Mouse (Mus musculus) erythroblast, adult 5-6 weeks (primary cell): ENCODE measurements around the gene Abhd14b. TPM values are rescaled to one million over a fixed set of nuclear protein-coding genes. Genes with fewer than 3 reads are reported as not detected.

Source experiments
- total RNA-seq, 2 experiments: library from RNA; stranded (forward) in 1 of 2; stranded (reverse) in 1 of 2; fragments of 150-400 nt in 1 of 2; fragments of 200-764, 138-1000 nt in 1 of 2; gene quantifications; 2 replicates each; pipeline versions ENCODE4 v1.2.3 to v1.2.4; 2015 to 2017; ENCODE audit warnings: low replicate concordance in 2 of 2

Abhd14b gene
- total RNA-seq, 2 experiments from 2014 or later = 0.26 to 2.5 TPM

Other genes starting within 250 kb of the Abhd14b start
- gene Ppm1m, start 247.7 kb upstream of the Abhd14b start, total RNA-seq (2015; ENCODE audit: low replicate concordance) = 6.9 and 11.7 TPM in 2 replicates
- 9.0 and 17.0 TPM in 2 replicates for gene Ppm1m, start 247.7 kb upstream of the Abhd14b start, total RNA-seq (2017; ENCODE audit: low replicate concordance)
- 11.7 and 20.5 TPM in 2 replicates for gene Twf2, start 244.4 kb upstream of the Abhd14b start, total RNA-seq (2015; ENCODE audit: low replicate concordance)
- gene Twf2, start 244.4 kb upstream of the Abhd14b start, total RNA-seq (2017; ENCODE audit: low replicate concordance) = 18.5 and 25.8 TPM in 2 replicates
- 5.0 and 6.1 TPM in 2 replicates for gene Tlr9, start 224.9 kb upstream of the Abhd14b start, total RNA-seq (2015; ENCODE audit: low replicate concordance)
- gene Tlr9, start 224.9 kb upstream of the Abhd14b start, total RNA-seq (2017; ENCODE audit: low replicate concordance) = 0.56 and 1.9 TPM in 2 replicates
- 72.5 and 82.2 TPM in 2 replicates for gene Alas1, start 198.8 kb upstream of the Abhd14b start, total RNA-seq (2015; ENCODE audit: low replicate concordance)
- 51.7 and 126 TPM in 2 replicates for gene Alas1, start 198.8 kb upstream of the Abhd14b start, total RNA-seq (2017; ENCODE audit: low replicate concordance)
- 3.5 and 4.4 TPM in 2 replicates for gene Poc1a, start 166.4 kb upstream of the Abhd14b start, total RNA-seq (2015; ENCODE audit: low replicate concordance)
- gene Poc1a, start 166.4 kb upstream of the Abhd14b start, total RNA-seq (2017; ENCODE audit: low replicate concordance) = 5.0 and 10.6 TPM in 2 replicates
- 17.5 and 19.9 TPM in 2 replicates for gene Dusp7, start 78.8 kb upstream of the Abhd14b start, total RNA-seq (2015; ENCODE audit: low replicate concordance)
- gene Dusp7, start 78.8 kb upstream of the Abhd14b start, total RNA-seq (2017; ENCODE audit: low replicate concordance) = 3.3 and 4.3 TPM in 2 replicates
- gene Rpl29, start 18.0 kb upstream of the Abhd14b start, total RNA-seq (2015; ENCODE audit: low replicate concordance) = 553 and 845 TPM in 2 replicates
- 192 and 282 TPM in 2 replicates for gene Rpl29, start 18.0 kb upstream of the Abhd14b start, total RNA-seq (2017; ENCODE audit: low replicate concordance)
- 0.77 and 4.2 TPM in 2 replicates for gene Acy1, start 9.1 kb upstream of the Abhd14b start, total RNA-seq (2015; ENCODE audit: low replicate concordance)
- gene Acy1, start 9.1 kb upstream of the Abhd14b start, total RNA-seq (2017; ENCODE audit: low replicate concordance) = 4.5 and 7.4 TPM in 2 replicates
- 0.77 and 7.3 TPM in 2 replicates for gene Abhd14a, start 219 bp downstream of the Abhd14b start, total RNA-seq (2015; ENCODE audit: low replicate concordance)
- gene Abhd14a, start 219 bp downstream of the Abhd14b start, total RNA-seq (2017; ENCODE audit: low replicate concordance) = 0.84 and 3.2 TPM in 2 replicates
- not detected in 2 replicates for gene Pcbp4, start 5.8 kb downstream of the Abhd14b start, total RNA-seq (2015; ENCODE audit: low replicate concordance)
- gene Pcbp4, start 5.8 kb downstream of the Abhd14b start, total RNA-seq (2017; ENCODE audit: low replicate concordance) = not detected in 2 replicates
- not detected in 2 replicates for gene Gpr62, start 18.5 kb downstream of the Abhd14b start, total RNA-seq (2015; ENCODE audit: low replicate concordance)
- gene Gpr62, start 18.5 kb downstream of the Abhd14b start, total RNA-seq (2017; ENCODE audit: low replicate concordance) = not detected in 2 replicates
- 3.5 and 4.6 TPM in 2 replicates for gene Rrp9, start 28.5 kb downstream of the Abhd14b start, total RNA-seq (2015; ENCODE audit: low replicate concordance)
- 5.7 and 6.4 TPM in 2 replicates for gene Rrp9, start 28.5 kb downstream of the Abhd14b start, total RNA-seq (2017; ENCODE audit: low replicate concordance)
- gene Parp3, start 29.5 kb downstream of the Abhd14b start, total RNA-seq (2015; ENCODE audit: low replicate concordance) = 1.7 and 7.3 TPM in 2 replicates
- gene Parp3, start 29.5 kb downstream of the Abhd14b start, total RNA-seq (2017; ENCODE audit: low replicate concordance) = 1.4 and 7.4 TPM in 2 replicates
- gene Iqcf1, start 52.5 kb downstream of the Abhd14b start, total RNA-seq (2015; ENCODE audit: low replicate concordance) = not detected in 2 replicates
- not detected in 2 replicates for gene Iqcf1, start 52.5 kb downstream of the Abhd14b start, total RNA-seq (2017; ENCODE audit: low replicate concordance)
- not detected in 2 replicates for gene Iqcf5, start 67.1 kb downstream of the Abhd14b start, total RNA-seq (2015; ENCODE audit: low replicate concordance)
- gene Iqcf5, start 67.1 kb downstream of the Abhd14b start, total RNA-seq (2017; ENCODE audit: low replicate concordance) = not detected in 2 replicates
- gene Iqcf3, start 114.2 kb downstream of the Abhd14b start, total RNA-seq (2015; ENCODE audit: low replicate concordance) = not detected in 2 replicates
- not detected in 2 replicates for gene Iqcf3, start 114.2 kb downstream of the Abhd14b start, total RNA-seq (2017; ENCODE audit: low replicate concordance)
- gene Iqcf4, start 123.5 kb downstream of the Abhd14b start, total RNA-seq (2015; ENCODE audit: low replicate concordance) = not detected in 2 replicates
- gene Iqcf4, start 123.5 kb downstream of the Abhd14b start, total RNA-seq (2017; ENCODE audit: low replicate concordance) = not detected in 2 replicates
- gene Iqcf6, start 179.1 kb downstream of the Abhd14b start, total RNA-seq (2015; ENCODE audit: low replicate concordance) = not detected in 2 replicates
- gene Iqcf6, start 179.1 kb downstream of the Abhd14b start, total RNA-seq (2017; ENCODE audit: low replicate concordance) = not detected in 2 replicates
- gene Grm2, start 208.6 kb downstream of the Abhd14b start, total RNA-seq (2015; ENCODE audit: low replicate concordance) = not detected in 2 replicates
- not detected in 2 replicates for gene Grm2, start 208.6 kb downstream of the Abhd14b start, total RNA-seq (2017; ENCODE audit: low replicate concordance)
- 1.9 and 9.0 TPM in 2 replicates for gene Tex264, start 238.5 kb downstream of the Abhd14b start, total RNA-seq (2015; ENCODE audit: low replicate concordance)
- gene Tex264, start 238.5 kb downstream of the Abhd14b start, total RNA-seq (2017; ENCODE audit: low replicate concordance) = 8.8 and 10.9 TPM in 2 replicates